Mouse (Mus musculus) liver, embryonic 12.5 days (tissue): Measurements from ENCODE around the gene Cers2. TPM values are rescaled to one million over a fixed set of nuclear protein-coding genes. Genes with fewer than 3 reads are reported as not detected.
"Not testable (repeated sequence)": the region's sequence is repeated elsewhere in the genome, so short reads cannot be mapped to it uniquely, and the experiment has no call there.

Experiments
- ATAC-seq: fragments of 200-750 bp; cut with Nextera tagmentation; 2 replicates; pipeline ENCODE4 v1.8.0; 2017; ENCODE audit warnings: moderate number of reproducible peaks, mild to moderate bottlenecking, moderate library complexity
- H3K27ac ChIP-seq: fragments of 300-500 bp; sonication (generic); 2 replicates; pipeline ENCODE4 v1.5.1; 2016; ENCODE audit warnings: mild to moderate bottlenecking
- H3K27me3 ChIP-seq: fragments of 300-500 bp; sonication (generic); replicated peaks from 2 replicates; pipeline ENCODE4 v1.6.1; 2016; ENCODE audit warnings: mild to moderate bottlenecking, moderate library complexity
- H3K36me3 ChIP-seq: fragments of 300-500 bp; sonication (generic); 2 replicates; pipeline ENCODE4 v1.6.1; 2016; ENCODE audit warnings: mild to moderate bottlenecking, moderate library complexity
- H3K4me1 ChIP-seq: fragments of 300-500 bp; sonication (generic); 2 replicates; pipeline ENCODE4 v1.6.1; 2016
- H3K4me2 ChIP-seq: fragments of 300-500 bp; sonication (generic); 2 replicates; pipeline ENCODE4 v1.6.1; 2016; ENCODE audit warnings: mild to moderate bottlenecking, moderate library complexity
- H3K4me3 ChIP-seq: fragments of 300-500 bp; sonication (generic); 2 replicates; pipeline ENCODE4 v1.5.1; 2016; ENCODE audit warnings: mild to moderate bottlenecking, moderate library complexity
- H3K9ac ChIP-seq: fragments of 300-500 bp; sonication (generic); 2 replicates; pipeline ENCODE4 v1.6.1; 2016; ENCODE audit warnings: mild to moderate bottlenecking, moderate library complexity
- H3K9me3 ChIP-seq: fragments of 300-500 bp; sonication (generic); replicated peaks from 2 replicates; pipeline ENCODE4 v1.6.1; 2016; ENCODE audit warnings: mild to moderate bottlenecking, moderate library complexity
- WGBS: fragments of 180-500 bp; shearing (Covaris S2); methylation state at CpG from one replicate; pipeline ENCODE4 v1.1.7; 2016; ENCODE audit not compliant: insufficient replicate concordance; 5-methylcytosine and 5-hydroxymethylcytosine counted together
- polyA plus RNA-seq: library from polyadenylated mRNA; unstranded; fragments of >200 nt; fragmentation: Nextera tagmentation; extraction: Ambion mirVana; gene quantifications from 2 replicates; pipeline ENCODE4 v1.2.1, GENCODE M21; 2016

The Cers2 gene
- polyA plus RNA-seq, 1 experiment from 2014 or later = 135 TPM

DNA sequence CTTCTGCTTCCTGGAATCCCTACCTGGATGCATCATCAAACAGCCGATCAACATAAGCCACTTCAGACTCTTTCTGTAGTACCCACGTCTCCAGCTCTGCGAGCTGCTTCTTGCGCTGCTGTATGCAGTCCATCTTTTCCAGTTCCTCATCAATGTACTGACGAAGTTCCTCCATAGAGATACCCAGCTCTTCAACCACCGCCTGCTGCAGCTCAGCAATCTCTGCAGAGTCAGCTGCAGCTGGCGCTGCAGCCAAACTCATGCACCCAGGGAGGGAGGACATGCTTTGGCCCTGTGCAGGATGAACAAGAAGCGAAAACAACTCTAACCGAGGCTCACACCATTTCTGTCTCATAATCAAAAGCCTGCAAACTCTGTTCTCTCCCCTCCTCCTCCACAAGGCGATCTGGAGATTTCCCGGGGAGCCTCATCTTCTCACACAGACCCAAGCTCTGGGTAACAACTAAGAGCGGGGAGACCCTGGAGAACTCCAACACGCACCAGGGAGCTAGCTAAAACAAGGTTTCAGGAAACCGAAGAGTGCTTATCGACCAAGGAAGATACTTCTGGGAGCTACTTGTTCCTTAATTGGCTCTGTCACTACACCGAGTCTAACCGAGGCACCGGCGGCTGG, 41.4 kb downstream of the Cers2 start:
- H3K27ac ChIP-seq, H3K9me3 ChIP-seq, H3K27me3 ChIP-seq: not testable (repeated sequence)
- Histone ChIP-seq H3K4me3 (peak overlapping the region; percentile 67), H3K4me2 (peak overlapping the region; percentile 67), H3K36me3 (peaks cover 36% of the 10 kb centered on the region), H3K9ac (peak overlapping the region; percentile 73; the same call in 1 of the 2 replicates), H3K4me1 (peaks cover 34% of the 10 kb centered on the region)
- peak; percentile 30; the same call in 1 of the 2 replicates for ATAC-seq
- WGBS = 17% methylated on average over 12 of the region's 19 CpGs

DNA sequence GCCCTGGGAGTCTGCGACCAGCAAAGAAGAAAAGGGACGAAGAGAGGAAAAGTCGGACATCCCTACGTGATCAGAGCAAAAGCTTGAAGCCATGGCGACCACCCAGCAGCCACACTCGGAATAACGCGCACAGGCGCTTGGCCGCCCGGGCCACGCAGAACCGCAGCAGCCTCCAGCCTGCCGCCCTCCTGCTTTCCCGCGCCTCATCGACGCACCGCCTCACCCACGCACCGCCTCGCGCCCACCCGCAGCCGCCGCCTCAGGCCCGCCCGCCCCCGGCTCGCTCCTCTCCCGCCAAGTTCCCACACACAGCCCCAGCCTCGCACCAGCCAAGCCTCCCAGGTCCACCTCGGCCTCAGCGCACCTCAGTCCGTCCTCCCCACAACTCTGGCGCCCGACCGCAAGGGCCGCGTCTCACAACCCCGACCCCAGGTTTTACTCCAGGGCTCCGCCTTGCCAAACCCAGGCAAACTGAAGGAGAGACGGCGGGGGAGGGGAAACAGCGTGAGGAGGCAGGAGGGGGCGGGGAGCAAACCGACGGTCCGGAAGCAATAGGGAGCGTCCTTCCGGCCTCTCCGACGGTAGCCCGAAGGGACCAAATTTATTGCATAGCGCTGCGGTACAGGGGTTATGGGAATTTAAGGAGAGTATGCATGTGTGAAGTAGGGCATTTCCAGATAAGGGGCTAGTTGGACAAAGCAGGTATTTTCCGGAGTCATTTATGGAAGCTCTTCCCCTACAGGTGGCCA, 42.3 kb downstream of the Cers2 start, which contains the start of gene Setdb1:
Gene Setdb1, minus strand, starts transcription at position 502 of the 749 bp plus-strand sequence.
- peak; percentile 89 for ATAC-seq
- H3K27ac ChIP-seq = peak within 1 kb of the TSS; percentile 71
- not testable (repeated sequence) for H3K9me3 ChIP-seq, H3K27me3 ChIP-seq
- H3K4me1 ChIP-seq = peaks cover 37% of the 10 kb centered on the region
- H3K4me3 ChIP-seq = peak within 1 kb of the TSS; percentile 67
- under 1% methylated on average over 35 of the region's 57 CpGs for WGBS
- H3K4me2 ChIP-seq = peak within 1 kb of the TSS; percentile 67
- peak within 1 kb of the TSS; percentile 73 for H3K9ac ChIP-seq
- peaks cover 29% of the 10 kb centered on the region for H3K36me3 ChIP-seq

DNA sequence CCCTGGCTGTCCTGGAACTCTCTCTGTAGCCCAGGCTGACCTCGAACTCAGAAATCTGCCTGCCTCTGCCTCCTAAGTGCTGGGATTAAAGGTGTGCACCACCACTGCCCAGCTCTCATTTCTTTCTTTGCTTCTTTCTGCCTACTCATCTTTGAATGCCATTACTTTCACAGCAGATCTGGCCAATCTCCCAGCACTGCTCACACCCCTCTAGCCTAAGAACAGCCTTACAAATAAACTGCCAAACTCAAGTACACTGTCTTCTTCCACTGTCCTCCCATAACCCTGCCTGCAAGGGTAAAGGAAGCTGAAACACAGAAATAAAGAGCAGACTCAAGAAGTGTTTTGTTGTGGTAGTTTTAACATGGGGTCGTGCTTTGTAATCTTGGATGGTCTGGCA, 43.2 kb downstream of the Cers2 start:
- Histone ChIP-seq H3K36me3 (peaks cover 20% of the 10 kb centered on the region), H3K27ac (0 out of 2 replicates have a peak overlapping the region, but pooled peaks have one; percentile 37), H3K4me3 (no peak overlapping the region), H3K4me1 (peaks cover 37% of the 10 kb centered on the region), H3K9me3 (no peaks in the 10 kb centered on the region), H3K4me2 (no peak overlapping the region), H3K9ac (no peak overlapping the region), H3K27me3 (no peaks in the 10 kb centered on the region)
- ATAC-seq = no peak
- WGBS = 85% methylated on average over 2 of the region's 2 CpGs

DNA sequence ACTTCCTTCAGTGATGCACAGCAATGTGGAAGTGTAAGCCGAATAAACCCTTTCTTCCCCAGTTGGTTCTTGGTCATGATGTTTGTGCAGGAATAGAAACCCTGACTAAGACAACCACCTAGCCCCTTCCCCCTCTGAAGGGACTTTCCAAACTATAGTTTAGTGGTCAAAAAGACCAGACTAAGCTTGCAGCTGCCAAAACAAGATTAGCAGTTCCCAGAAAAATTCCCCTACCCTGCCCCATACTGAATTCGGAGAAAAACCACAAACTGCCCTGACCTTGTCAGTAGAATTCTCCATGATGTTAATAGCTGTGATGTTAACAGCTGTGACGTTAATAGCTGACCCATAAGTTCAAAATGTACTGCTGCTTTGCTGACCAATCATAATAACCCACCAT, 45.7 kb downstream of the Cers2 start:
- not testable (repeated sequence) for H3K4me3 ChIP-seq, H3K27me3 ChIP-seq, H3K9me3 ChIP-seq, H3K36me3 ChIP-seq, ATAC-seq
- Histone ChIP-seq H3K27ac (peak overlapping the region; percentile 68), H3K4me1 (peaks cover 33% of the 10 kb centered on the region), H3K4me2 (peak overlapping the region; percentile 37), H3K9ac (peak overlapping the region; percentile 31; the same call in 1 of the 2 replicates)
- WGBS = 49% methylated on average over 3 of the region's 3 CpGs

DNA sequence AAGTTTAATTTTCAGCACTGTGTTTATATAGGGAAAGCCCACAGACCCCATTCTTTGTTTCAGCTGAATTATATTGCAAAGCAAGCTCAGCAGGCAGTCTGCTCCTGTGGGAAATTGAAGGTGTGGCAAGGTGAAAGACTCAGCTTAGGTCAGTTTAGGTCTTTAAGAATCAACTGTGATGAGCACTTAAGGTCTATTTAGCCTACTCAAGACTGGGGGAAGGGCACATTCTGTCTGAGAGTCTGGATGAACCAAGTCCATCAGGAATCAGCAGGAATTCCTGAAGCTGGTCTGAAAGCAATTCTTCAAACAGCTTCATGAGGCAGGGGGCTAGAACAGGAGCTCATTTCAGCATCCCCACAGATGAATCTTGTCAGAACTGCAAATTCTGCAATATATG, 55.5 kb downstream of the Cers2 start:
- H3K4me3 ChIP-seq = no peak overlapping the region
- H3K36me3 ChIP-seq = no peaks in the 10 kb centered on the region
- no peaks in the 10 kb centered on the region for H3K27me3 ChIP-seq
- no peak overlapping the region for H3K27ac ChIP-seq
- no peak for ATAC-seq
- no peaks in the 10 kb centered on the region for H3K4me1 ChIP-seq
- H3K9ac ChIP-seq = no peak overlapping the region
- H3K9me3 ChIP-seq = no peaks in the 10 kb centered on the region
- no peak overlapping the region for H3K4me2 ChIP-seq

Other genes with a start within 250 kb of the Cers2 start
- gene Pip5k1a, start 207.9 kb upstream of the Cers2 start, polyA plus RNA-seq = 11.3 and 11.5 TPM in 2 replicates
- 53.7 and 56.2 TPM in 2 replicates for gene Vps72, start 203.8 kb upstream of the Cers2 start, polyA plus RNA-seq
- 0.19 and 0.51 TPM in 2 replicates for gene Tmod4, start 190.3 kb upstream of the Cers2 start, polyA plus RNA-seq
- 38.2 and 39.7 TPM in 2 replicates for gene Scnm1, start 180.8 kb upstream of the Cers2 start, polyA plus RNA-seq
- 7.9 and 8.6 TPM in 2 replicates for gene Lysmd1, start 180.7 kb upstream of the Cers2 start, polyA plus RNA-seq
- gene Tnfaip8l2, start 172.4 kb upstream of the Cers2 start, polyA plus RNA-seq = 5.1 and 5.3 TPM in 2 replicates
- 1.9 and 2.1 TPM in 2 replicates for gene Sema6c, start 154.3 kb upstream of the Cers2 start, polyA plus RNA-seq
- 11.0 and 11.4 TPM in 2 replicates for gene Gabpb2, start 96.9 kb upstream of the Cers2 start, polyA plus RNA-seq
- gene Cdc42se1, start 86.1 kb upstream of the Cers2 start, polyA plus RNA-seq = 59.6 and 60.9 TPM in 2 replicates
- 4.3 and 4.5 TPM in 2 replicates for gene Mllt11, start 82.6 kb upstream of the Cers2 start, polyA plus RNA-seq
- gene Gm128, start 73.2 kb upstream of the Cers2 start, polyA plus RNA-seq = 0.33 and 0.38 TPM in 2 replicates
- gene Bnipl, start 63.6 kb upstream of the Cers2 start, polyA plus RNA-seq = not detected in 2 replicates
- 18.8 and 22.5 TPM in 2 replicates for gene Mindy1, start 33.4 kb upstream of the Cers2 start, polyA plus RNA-seq
- 11.8 and 12.1 TPM in 2 replicates for gene Prune1, start 32.7 kb upstream of the Cers2 start, polyA plus RNA-seq
- gene Anxa9, start 7.6 kb upstream of the Cers2 start, polyA plus RNA-seq = 3.1 and 4.6 TPM in 2 replicates
- gene Setdb1, start 42.4 kb downstream of the Cers2 start, polyA plus RNA-seq = 31.0 and 31.6 TPM in 2 replicates
- not detected in 2 replicates for gene 4930558C23Rik, start 88.0 kb downstream of the Cers2 start, polyA plus RNA-seq
- 22.8 and 25.8 TPM in 2 replicates for gene Arnt, start 119.6 kb downstream of the Cers2 start, polyA plus RNA-seq
- 1.4 and 1.7 TPM in 2 replicates for gene Ctsk, start 184.5 kb downstream of the Cers2 start, polyA plus RNA-seq
- gene Ctss, start 212.0 kb downstream of the Cers2 start, polyA plus RNA-seq = 13.4 and 14.7 TPM in 2 replicates
- 0.08 and 0.10 TPM in 2 replicates for gene Hormad1, start 244.9 kb downstream of the Cers2 start, polyA plus RNA-seq